Mouse (Mus musculus) megakaryocyte, adult 5-6 weeks (primary cell): Measurements from ENCODE around the gene Gm9821. TPM values are rescaled to one million over a fixed set of nuclear protein-coding genes. Genes with fewer than 3 reads are reported as not detected.

Source experiments
- total RNA-seq, 2 experiments: library from RNA; stranded (forward) in 1 of 2; stranded (reverse) in 1 of 2; fragments of 153-499, 151-499 nt in 1 of 2; fragments of 221-1000, 200-1000 nt in 1 of 2; gene quantifications; 2 replicates each; pipeline versions ENCODE4 v1.2.3 to v1.2.4; 2015 to 2017

Gm9821 gene
- total RNA-seq, 2 experiments from 2014 or later = not detected

Other genes starting within 250 kb of the Gm9821 start
- gene Atg13, start 235.1 kb upstream of the Gm9821 start, total RNA-seq (2015) = 22.9 and 25.0 TPM in 2 replicates
- gene Atg13, start 235.1 kb upstream of the Gm9821 start, total RNA-seq (2017) = 7.6 and 7.8 TPM in 2 replicates
- 2.6 and 5.8 TPM in 2 replicates for gene Harbi1, start 234.9 kb upstream of the Gm9821 start, total RNA-seq (2015)
- 7.7 and 9.3 TPM in 2 replicates for gene Harbi1, start 234.9 kb upstream of the Gm9821 start, total RNA-seq (2017)
- gene Ambra1, start 215.6 kb upstream of the Gm9821 start, total RNA-seq (2015) = 22.4 and 24.9 TPM in 2 replicates
- gene Ambra1, start 215.6 kb upstream of the Gm9821 start, total RNA-seq (2017) = 15.1 and 37.9 TPM in 2 replicates
- not detected in 2 replicates for gene Chrm4, start 18.5 kb upstream of the Gm9821 start, total RNA-seq (2015)
- not detected in 2 replicates for gene Chrm4, start 18.5 kb upstream of the Gm9821 start, total RNA-seq (2017)
- 1.3 and 2.2 TPM in 2 replicates for gene Mdk, start 13.4 kb upstream of the Gm9821 start, total RNA-seq (2015)
- not detected in 2 replicates for gene Mdk, start 13.4 kb upstream of the Gm9821 start, total RNA-seq (2017)
- gene Dgkz, start 30.2 kb downstream of the Gm9821 start, total RNA-seq (2015) = 94.1 and 114 TPM in 2 replicates
- gene Dgkz, start 30.2 kb downstream of the Gm9821 start, total RNA-seq (2017) = 66.4 and 80.4 TPM in 2 replicates
- 2.7 and 4.8 TPM in 2 replicates for gene Creb3l1, start 78.8 kb downstream of the Gm9821 start, total RNA-seq (2015)
- 0.51 and 1.2 TPM in 2 replicates for gene Creb3l1, start 78.8 kb downstream of the Gm9821 start, total RNA-seq (2017)
- 66.8 and 81.2 TPM in 2 replicates for gene Phf21a, start 147.4 kb downstream of the Gm9821 start, total RNA-seq (2015)
- gene Phf21a, start 147.4 kb downstream of the Gm9821 start, total RNA-seq (2017) = 48.8 and 74.2 TPM in 2 replicates